Mouse (Mus musculus): ENCODE measurements around the gene Map9. TPM values are rescaled to one million over a fixed set of nuclear protein-coding genes. Genes with fewer than 3 reads are reported as not detected.

The Map9 gene
- polyA plus RNA-seq, 1 experiment: 0.49 TPM

GRCm38 (mm10) chr3:82333128-82333969 lies 24.5 kb upstream of the Map9 start:
- Histone ChIP-seq H3K27me3 (ENCODE audit: control insufficient read depth, insufficient read depth, insufficient read length) (peaks cover 4% of the 10 kb centered on the region), H3K79me2 (ENCODE audit: control insufficient read depth, insufficient read depth) (no peaks in the 10 kb centered on the region), H3ac (ENCODE audit: control insufficient read depth, insufficient read length) (no peak overlapping the region), H3K36me3 (ENCODE audit: control insufficient read depth, insufficient read depth) (no peaks in the 10 kb centered on the region), H3K4me2 (ENCODE audit: low read depth) (peak overlapping the region; percentile 59), H3K4me3 (no peak overlapping the region)
- TF ChIP-seq MAX (IDR thresholded peaks at IDR 0.05; ENCODE audit: low read depth): no peak
- no peak for TF ChIP-seq MYOD1 (IDR thresholded peaks at IDR 0.05; ENCODE audit: control insufficient read depth in 1 of 3, insufficient read length in 2 of 3, low read depth in 2 of 3)
- no peak for TF ChIP-seq MYOG (IDR thresholded peaks at IDR 0.05; ENCODE audit: control insufficient read depth in 1 of 3, insufficient read depth in 1 of 3, insufficient read length in 2 of 3, low read depth in 2 of 3)
- no peak for TF ChIP-seq E2F4 (IDR thresholded peaks at IDR 0.05; ENCODE audit: insufficient read depth)
- no peak for TF ChIP-seq POLR2A (IDR thresholded peaks at IDR 0.05; ENCODE audit: insufficient read length, low read depth)
- no peak for TF ChIP-seq TCF3 (IDR thresholded peaks at IDR 0.05; ENCODE audit: insufficient read length, low read depth)
- TF ChIP-seq CEBPB (IDR thresholded peaks at IDR 0.05; ENCODE audit: insufficient read depth, poor library complexity, severe bottlenecking): no peak
- no peak for TF ChIP-seq TCF12 (IDR thresholded peaks at IDR 0.05; ENCODE audit: insufficient read depth, poor library complexity, severe bottlenecking)
- TF ChIP-seq USF1 (IDR thresholded peaks at IDR 0.05; ENCODE audit: low read depth): no peak
- TF ChIP-seq SRF (IDR thresholded peaks at IDR 0.05; ENCODE audit: control insufficient read depth, insufficient read length, low read depth): no peak
- TF ChIP-seq REST (IDR thresholded peaks at IDR 0.05; ENCODE audit: insufficient read depth, insufficient read length): no peak
- no peak for TF ChIP-seq POLR2AphosphoS2 (IDR thresholded peaks at IDR 0.05; ENCODE audit: insufficient read length, low read depth)

- H3K79me2 ChIP-seq (ENCODE audit: control insufficient read depth, insufficient read depth): no peaks in the 10 kb centered on the region
- no peak overlapping the region for H3K4me2 ChIP-seq (ENCODE audit: low read depth)
- H3K27me3 ChIP-seq (ENCODE audit: control insufficient read depth, insufficient read depth, insufficient read length): peaks cover 4% of the 10 kb centered on the region
- H3K36me3 ChIP-seq (ENCODE audit: control insufficient read depth, insufficient read depth): no peaks in the 10 kb centered on the region
- H3K4me3 ChIP-seq: no peak overlapping the region
- TF ChIP-seq POLR2AphosphoS2 (IDR thresholded peaks at IDR 0.05; ENCODE audit: insufficient read length, low read depth) (no peak), TCF12 (IDR thresholded peaks at IDR 0.05; ENCODE audit: insufficient read depth, poor library complexity, severe bottlenecking) (no peak)
- no peak overlapping the region for H3ac ChIP-seq (ENCODE audit: control insufficient read depth, insufficient read length)
Measured at GRCm38 (mm10) chr3:82340111-82340510, 17.7 kb upstream of the Map9 start.

GRCm38 (mm10) chr3:82348277-82348860 lies 9.5 kb upstream of the Map9 start:
- Histone ChIP-seq H3K27me3 (ENCODE audit: control insufficient read depth, insufficient read depth, insufficient read length) (peaks cover 7% of the 10 kb centered on the region), H3ac (ENCODE audit: control insufficient read depth, insufficient read length) (no peak overlapping the region), H3K79me2 (ENCODE audit: control insufficient read depth, insufficient read depth) (no peaks in the 10 kb centered on the region), H3K4me2 (ENCODE audit: low read depth) (no peak overlapping the region), H3K36me3 (ENCODE audit: control insufficient read depth, insufficient read depth) (no peaks in the 10 kb centered on the region), H3K4me3 (no peak overlapping the region)
- TF ChIP-seq TCF12 (IDR thresholded peaks at IDR 0.05; ENCODE audit: insufficient read depth, poor library complexity, severe bottlenecking): no peak
- no peak for TF ChIP-seq CEBPB (IDR thresholded peaks at IDR 0.05; ENCODE audit: insufficient read depth, poor library complexity, severe bottlenecking)
- TF ChIP-seq MYOD1 (IDR thresholded peaks at IDR 0.05; ENCODE audit: control insufficient read depth in 1 of 3, insufficient read length in 2 of 3, low read depth in 2 of 3): no peak
- no peak for TF ChIP-seq POLR2A (IDR thresholded peaks at IDR 0.05; ENCODE audit: insufficient read length, low read depth)

GRCm38 (mm10) chr3:82350321-82350720 lies 7.5 kb upstream of the Map9 start:
- H3K27me3 ChIP-seq (ENCODE audit: control insufficient read depth, insufficient read depth, insufficient read length): peaks cover 7% of the 10 kb centered on the region
- TF ChIP-seq POLR2AphosphoS2 (IDR thresholded peaks at IDR 0.05; ENCODE audit: insufficient read length, low read depth) (no peak), POLR2A (IDR thresholded peaks at IDR 0.05; ENCODE audit: insufficient read length, low read depth) (no peak), E2F4 (IDR thresholded peaks at IDR 0.05; ENCODE audit: insufficient read depth) (no peak), TCF12 (IDR thresholded peaks at IDR 0.05; ENCODE audit: insufficient read depth, poor library complexity, severe bottlenecking) (no peak), USF1 (IDR thresholded peaks at IDR 0.05; ENCODE audit: low read depth) (no peak), MYOD1 (IDR thresholded peaks at IDR 0.05; ENCODE audit: control insufficient read depth in 1 of 3, insufficient read length in 2 of 3, low read depth in 2 of 3) (no peak), REST (IDR thresholded peaks at IDR 0.05; ENCODE audit: insufficient read depth, insufficient read length) (no peak), CEBPB (IDR thresholded peaks at IDR 0.05; ENCODE audit: insufficient read depth, poor library complexity, severe bottlenecking) (no peak)
- H3K4me2 ChIP-seq (ENCODE audit: low read depth): no peak overlapping the region
- no peaks in the 10 kb centered on the region for H3K36me3 ChIP-seq (ENCODE audit: control insufficient read depth, insufficient read depth)
- no peaks in the 10 kb centered on the region for H3K79me2 ChIP-seq (ENCODE audit: control insufficient read depth, insufficient read depth)
- no peak overlapping the region for H3ac ChIP-seq (ENCODE audit: control insufficient read depth, insufficient read length)
- H3K4me3 ChIP-seq: no peak overlapping the region

GRCm38 (mm10) chr3:82357340-82357739 lies 504 bp upstream of the Map9 start:
- Histone ChIP-seq H3ac (ENCODE audit: control insufficient read depth, insufficient read length) (no peak overlapping the region), H3K36me3 (ENCODE audit: control insufficient read depth, insufficient read depth) (no peaks in the 10 kb centered on the region), H3K4me3 (peak overlapping the region; percentile 27), H3K27me3 (ENCODE audit: control insufficient read depth, insufficient read depth, insufficient read length) (peaks cover 4% of the 10 kb centered on the region), H3K4me2 (ENCODE audit: low read depth) (peak overlapping the region; percentile 69), H3K79me2 (ENCODE audit: control insufficient read depth, insufficient read depth) (no peaks in the 10 kb centered on the region)
- TF ChIP-seq E2F4 (IDR thresholded peaks at IDR 0.05; ENCODE audit: insufficient read depth) (no peak), TCF12 (IDR thresholded peaks at IDR 0.05; ENCODE audit: insufficient read depth, poor library complexity, severe bottlenecking) (no peak), REST (IDR thresholded peaks at IDR 0.05; ENCODE audit: insufficient read depth, insufficient read length) (no peak), SRF (IDR thresholded peaks at IDR 0.05; ENCODE audit: control insufficient read depth, insufficient read length, low read depth) (no peak), POLR2A (IDR thresholded peaks at IDR 0.05; ENCODE audit: insufficient read length, low read depth) (no peak), MYOG (IDR thresholded peaks at IDR 0.05; ENCODE audit: control insufficient read depth in 1 of 3, insufficient read depth in 1 of 3, insufficient read length in 2 of 3, low read depth in 2 of 3) (no peak), MYOD1 (IDR thresholded peaks at IDR 0.05; ENCODE audit: control insufficient read depth in 1 of 3, insufficient read length in 2 of 3, low read depth in 2 of 3) (no peak), MAX (IDR thresholded peaks at IDR 0.05; ENCODE audit: low read depth) (no peak), USF1 (IDR thresholded peaks at IDR 0.05; ENCODE audit: low read depth) (no peak), POLR2AphosphoS2 (IDR thresholded peaks at IDR 0.05; ENCODE audit: insufficient read length, low read depth) (no peak), CEBPB (IDR thresholded peaks at IDR 0.05; ENCODE audit: insufficient read depth, poor library complexity, severe bottlenecking) (no peak), TCF3 (IDR thresholded peaks at IDR 0.05; ENCODE audit: insufficient read length, low read depth) (no peak)

Measured in myocyte (in vitro differentiated cells).